9 mouse cellular contexts compared by ENCODE assay signal in the genomic region with DNA sequence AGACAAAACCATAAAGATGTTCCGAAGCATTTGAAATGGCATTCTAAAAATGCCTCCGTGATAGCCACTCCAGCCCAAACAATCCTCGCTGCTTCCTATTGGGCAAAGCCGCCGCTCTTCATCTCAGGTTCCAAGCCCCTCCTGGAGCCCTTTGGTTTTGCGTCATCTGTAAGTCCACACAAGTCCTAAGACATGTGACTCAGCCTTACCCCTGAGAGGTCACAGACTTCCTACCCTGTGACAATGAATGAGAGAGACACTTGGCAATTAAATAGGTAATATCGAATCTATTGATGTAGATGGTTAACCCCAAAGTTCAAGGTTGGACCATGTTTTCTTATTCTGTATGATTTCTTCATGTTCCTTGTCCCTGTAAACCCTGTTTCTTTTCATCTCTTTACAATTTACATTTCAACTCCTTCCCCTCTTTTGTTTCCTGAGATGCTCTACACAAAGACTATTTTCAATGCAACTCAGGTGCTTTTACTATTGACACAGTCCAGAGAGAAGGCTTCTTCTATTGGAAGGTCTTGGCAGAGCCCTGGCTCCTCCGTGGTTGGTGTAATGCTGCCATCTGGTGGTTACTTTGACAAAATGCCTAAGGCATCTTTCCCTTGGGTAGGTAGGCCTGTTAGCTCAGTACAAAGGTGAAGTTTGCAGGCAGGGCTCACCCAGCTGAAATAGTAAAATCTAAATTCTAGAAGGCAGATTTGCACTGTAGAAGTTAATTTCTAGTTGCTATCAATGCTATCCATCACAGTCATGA.
DNase-seq lines count a peak whose midpoint lies in the region; ATAC-seq and TF ChIP-seq lines count a peak whose summit lies in the region.
"Had no signal": no experiment of that assay in that cellular context is flagged by ENCODE, and none has a peak within 500 bp of the region (broad histone marks: within the 10 kb centered on the region; RNA-seq: fewer than 3 reads in every experiment).

No protein-coding gene starts in this region.

- TF ChIP-seq POLR2A in lung, adult 2 months (IDR thresholded peaks at IDR 0.05; ENCODE audit: borderline replicate concordance, extremely low read depth, low read depth, low read length): no peak

- WGBS in large intestine, adult 2 months: 70% methylated on average over 8 of the region's 8 CpGs
- WGBS in lung, adult 2 months: 68% methylated on average over 8 of the region's 8 CpGs

- DNase-seq in ES-CJ7 (ENCODE audit: low read depth, low spot score): peak; percentile 64
- DNase-seq in adrenal gland, postnatal 10 days: peak; percentile 76
- DNase-seq in embryo, embryonic 9.5 days (ENCODE audit: extremely low spot score): peak; percentile 69
- DNase-seq in heart, postnatal 14 days: peak; percentile 38 to 69
- peak; percentile 8 for DNase-seq in large intestine, adult 2 months (ENCODE audit: low read depth, low spot score)
- DNase-seq in lung, adult 2 months: peak; percentile 8
- peak; percentile 17 for DNase-seq in ovary, postnatal 36 days (ENCODE audit: low spot score)

- H3K4me3 ChIP-seq in lung, adult 2 months (replicated peaks; ENCODE audit: extremely low read depth, low read depth, low read length): no peak overlapping the region
- H3K4me3 ChIP-seq: limb, embryonic 13.5 days had no signal

- intact Hi-C loops in heart, postnatal 14 days (cut with DNase I): loop anchor here (1.0 to 2.0 kb wide), 2 partner anchors 234 to 430 kb away; no protein-coding TSS in a partner anchor

- peak; percentile 67 for TF ChIP-seq CTCF in lung, adult 2 months (IDR thresholded peaks at IDR 0.05; ENCODE audit: insufficient read depth, low read length)

- no peaks in the 10 kb centered on the region for H3K4me1 ChIP-seq in lung, adult 2 months (ENCODE audit: control insufficient read depth, insufficient read depth, low read length)
- H3K4me1 ChIP-seq: limb, embryonic 13.5 days had no signal

- no peak for ATAC-seq in inflammation-experienced regulatory T-cells, adult 6 months

Comparison
In these comparisons a context has a peak if more than half of its experiments do, and no peak if none do; other contexts are left out.
1. DNase-seq: peak in every context shown above with its lines; median percentile 76 in adrenal gland, postnatal 10 days; 69 in embryo, embryonic 9.5 days; 64 in ES-CJ7; 54 in heart, postnatal 14 days; 17 in ovary, postnatal 36 days; 8 in large intestine, adult 2 months; 8 in lung, adult 2 months.